Mouse (Mus musculus) ovary, postnatal 36 days (tissue): ENCODE results near the gene Pip5k1c.

ENCODE experiments used
- DNase-seq: peaks from one replicate; pipeline ENCODE4 v3.0.0; 2022; ENCODE audit warnings: low spot score, mixed read lengths

Gene Pip5k1c

DNA sequence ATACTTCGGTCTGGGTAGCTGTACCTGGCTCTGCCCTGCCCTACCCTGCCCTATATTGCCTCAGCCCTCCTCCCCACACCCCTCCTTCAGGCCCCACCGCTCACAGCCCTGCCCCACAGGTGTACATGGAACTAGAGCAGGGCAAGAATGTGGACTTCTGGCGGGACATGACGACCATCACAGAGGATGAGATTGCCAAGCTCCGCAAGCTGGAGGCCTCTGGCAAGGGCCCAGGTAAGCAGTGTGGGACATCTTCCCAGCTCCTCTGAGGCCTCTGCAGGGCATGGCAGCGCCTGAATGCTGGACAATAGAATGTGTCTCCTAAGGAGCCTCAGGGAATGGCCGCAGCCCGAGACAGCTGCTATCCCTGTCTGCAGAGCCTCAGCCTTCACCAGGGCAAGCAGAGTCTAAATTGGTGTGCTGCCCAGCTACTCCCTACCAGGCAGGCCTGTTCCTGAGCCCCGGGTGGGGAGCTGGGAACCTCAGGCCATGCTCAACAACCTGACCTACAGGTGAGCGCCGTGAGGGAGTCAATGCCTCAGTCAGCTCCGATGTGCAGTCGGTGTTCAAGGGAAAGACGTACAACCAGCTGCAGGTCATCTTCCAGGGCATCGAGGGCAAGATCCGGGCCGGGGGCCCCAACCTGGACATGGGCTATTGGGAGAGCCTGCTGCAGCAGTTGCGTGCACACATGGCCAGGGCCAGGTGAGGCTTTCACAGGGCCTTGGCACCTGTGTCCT lies 31.2 kb downstream of the Pip5k1c start:
- no peak for DNase-seq

- no peak for DNase-seq
These were observed 32.4 kb downstream of the Pip5k1c start for GRCm38 (mm10) chr10:81325176-81325575.

DNA sequence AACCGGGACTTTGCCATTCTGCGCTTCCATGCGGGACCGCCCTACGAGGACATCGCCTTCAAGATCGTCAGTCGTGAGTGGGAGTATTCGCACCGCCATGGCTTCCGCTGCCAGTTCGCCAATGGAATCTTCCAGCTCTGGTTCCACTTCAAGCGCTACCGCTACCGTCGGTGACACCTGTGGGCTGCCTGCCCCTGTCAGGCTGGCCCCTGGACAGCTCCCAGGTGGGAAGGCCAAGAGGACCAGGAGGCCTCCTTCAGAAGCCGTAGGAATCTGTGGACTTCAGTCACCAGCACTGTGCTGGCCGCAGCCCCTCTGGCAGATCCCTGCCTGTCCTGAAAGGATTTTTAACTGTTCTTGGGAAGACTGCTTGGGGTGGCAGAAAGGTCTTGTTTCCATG lies 33.0 kb downstream of the Pip5k1c start:
- DNase-seq, result no peak

DNA sequence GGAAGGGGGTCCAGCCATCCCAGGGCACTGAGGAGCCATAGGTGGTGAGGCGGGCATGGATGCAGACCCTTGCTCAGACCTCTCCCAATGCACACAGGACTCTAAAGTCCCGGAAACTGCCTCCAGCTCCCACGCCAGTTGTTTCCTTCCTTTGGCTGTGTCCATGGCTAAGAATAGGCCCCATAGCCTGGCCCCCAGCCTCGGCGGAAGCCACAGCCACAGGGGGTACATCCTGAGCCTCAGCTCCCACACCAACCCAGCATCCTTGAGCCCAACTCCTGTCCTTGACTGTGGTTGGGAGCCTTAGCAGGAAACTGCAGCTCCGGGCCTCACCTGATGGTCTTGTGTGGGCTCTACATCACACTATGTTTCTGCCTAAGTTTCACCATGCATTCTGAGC lies 34.1 kb downstream of the Pip5k1c start:
- no peak for DNase-seq

- no peak for DNase-seq
These were observed 35.2 kb downstream of the Pip5k1c start for GRCm38 (mm10) chr10:81327959-81328358.

DNA sequence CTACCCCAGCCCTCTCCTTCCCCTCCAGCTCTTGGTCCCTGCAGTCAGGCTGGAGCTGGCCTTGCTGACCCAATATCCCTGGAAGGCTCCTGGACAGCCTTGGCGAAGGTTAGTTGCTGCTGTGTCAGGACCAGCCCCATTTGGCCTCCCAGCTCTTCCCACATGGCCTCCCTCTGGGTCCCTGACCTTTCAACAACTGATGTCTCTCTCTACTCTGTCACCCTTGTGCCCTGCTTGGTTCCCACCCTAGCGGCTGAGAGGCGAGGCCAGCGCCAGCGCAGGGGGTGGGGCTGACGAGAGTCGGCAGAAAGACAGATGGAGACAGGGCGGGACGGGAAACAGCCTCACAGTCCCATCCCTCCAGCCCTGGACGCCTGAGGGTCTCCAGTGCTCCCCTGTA lies 35.6 kb downstream of the Pip5k1c start, which contains the start of gene Tbxa2r:
TSS of gene Tbxa2r (plus strand) at position 346 of the 400 bp plus-strand sequence.
- DNase-seq, result peak; percentile 50

GRCm38 (mm10) chr10:81329194-81329975 lies 36.6 kb downstream of the Pip5k1c start:
- no peak for DNase-seq

DNA sequence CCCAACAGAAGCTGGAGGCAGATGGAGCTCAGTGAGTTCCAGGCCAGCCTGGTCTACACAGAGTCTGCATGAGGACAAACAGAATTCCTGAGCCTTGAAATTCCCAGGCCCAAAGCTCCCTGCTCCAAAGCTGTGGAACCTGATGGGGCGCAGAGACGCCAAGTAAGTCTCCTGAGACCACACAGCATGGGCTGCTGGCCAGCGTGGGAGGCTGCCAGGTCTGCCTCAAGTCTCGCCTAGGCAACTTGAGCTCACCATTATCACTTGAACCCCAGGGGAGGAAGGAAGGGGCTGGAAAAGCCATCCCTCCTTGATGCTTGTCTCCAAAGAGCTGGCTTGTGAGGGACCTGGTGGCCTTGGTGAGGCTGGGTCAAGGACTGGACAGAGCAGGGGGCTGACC lies 37.2 kb downstream of the Pip5k1c start:
- DNase-seq, result no peak

- DNase-seq, result no peak
These were observed 39.5 kb downstream of the Pip5k1c start for GRCm38 (mm10) chr10:81332277-81332676.

GRCm38 (mm10) chr10:81334324-81334723 lies 41.6 kb downstream of the Pip5k1c start:
- no peak for DNase-seq

DNA sequence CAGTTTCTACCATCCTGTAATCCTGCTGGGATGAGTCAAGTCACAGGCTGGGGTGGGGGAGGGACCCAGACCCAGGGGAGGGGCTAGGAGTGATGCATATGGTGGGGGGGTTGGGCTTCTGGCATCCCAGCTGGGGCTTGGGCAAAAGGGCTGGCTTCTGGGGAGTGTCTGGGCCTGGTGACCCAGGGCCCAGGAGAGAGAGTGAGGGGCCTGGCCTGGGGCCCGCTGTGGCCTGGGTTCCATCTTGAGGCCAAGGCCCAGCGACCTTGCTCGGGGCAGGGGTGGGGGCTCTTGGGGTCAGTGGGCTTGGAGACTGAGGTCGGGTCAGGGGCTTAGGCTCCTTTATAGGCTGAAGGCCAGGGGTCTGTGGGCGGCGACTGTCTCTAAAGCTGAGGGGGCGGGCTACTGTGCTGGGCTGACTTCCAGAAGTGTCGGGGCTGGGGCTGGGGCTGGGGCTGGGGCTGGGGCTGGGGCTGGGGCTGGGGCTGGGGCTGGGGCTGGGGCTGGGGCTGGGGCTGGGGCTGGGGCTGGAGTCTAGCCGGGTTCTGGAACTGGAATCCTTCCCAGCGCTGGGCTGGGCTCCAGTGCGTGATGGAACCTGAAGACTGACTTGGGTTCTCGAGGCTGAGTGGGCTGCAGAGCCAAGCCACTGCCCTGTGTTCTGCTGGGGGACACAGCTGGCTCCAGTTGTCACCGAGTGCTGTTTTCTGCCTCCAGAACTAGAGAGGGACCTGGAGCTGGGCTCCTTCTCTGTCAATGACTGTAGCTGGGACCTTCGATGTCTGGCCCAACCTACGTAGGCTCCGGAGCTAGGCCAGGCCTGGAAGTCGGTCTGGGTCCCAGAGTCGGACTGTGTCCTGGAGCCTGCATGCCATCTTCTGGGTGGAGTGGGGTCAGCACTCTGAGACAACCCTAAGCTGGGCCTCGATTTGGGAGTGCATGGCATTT lies 42.9 kb downstream of the Pip5k1c start:
- no peak for DNase-seq

GRCm38 (mm10) chr10:81336558-81336957 lies 43.8 kb downstream of the Pip5k1c start:
- no peak for DNase-seq

DNA sequence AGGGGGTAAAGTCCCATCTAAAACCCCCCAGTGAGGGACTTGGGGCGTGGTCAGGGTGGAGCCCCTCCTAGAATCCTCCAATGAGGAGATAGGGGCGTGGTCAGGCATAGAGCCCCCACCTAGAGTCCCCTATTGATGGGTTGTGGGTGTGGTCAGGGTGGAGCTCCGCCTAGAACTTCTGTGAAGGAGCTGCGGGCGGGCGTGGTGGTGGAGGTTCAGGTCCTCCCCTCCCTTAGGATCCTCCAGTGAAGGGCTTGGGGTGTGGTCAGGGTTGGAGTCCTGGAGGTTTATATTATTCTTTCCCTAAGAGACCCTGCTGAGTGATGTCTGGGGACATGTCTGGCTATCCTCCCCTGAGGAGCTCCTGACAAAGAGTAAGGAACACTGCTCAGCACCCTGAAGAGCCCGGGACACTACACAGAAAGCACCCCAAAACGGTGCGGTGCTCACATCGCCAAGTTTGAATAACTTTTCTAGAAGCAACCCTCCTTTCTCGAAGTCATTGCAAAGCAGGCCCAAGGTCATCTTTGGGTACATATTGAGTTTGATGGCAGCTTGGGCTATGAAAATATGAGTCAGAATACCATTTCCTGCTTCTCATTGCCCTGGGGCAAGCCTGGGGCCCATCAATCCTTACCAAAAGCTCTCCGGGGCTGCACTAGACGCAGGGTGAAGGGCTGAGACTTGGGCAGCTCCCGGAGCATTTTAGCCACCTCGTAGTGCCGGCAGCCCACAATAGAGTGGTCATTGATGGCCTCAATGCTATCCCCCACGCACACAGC lies 48.0 kb downstream of the Pip5k1c start:
- DNase-seq, result no peak

- DNase-seq, result peak; percentile 67
These were observed 48.7 kb downstream of the Pip5k1c start for GRCm38 (mm10) chr10:81341333-81341949.

DNA sequence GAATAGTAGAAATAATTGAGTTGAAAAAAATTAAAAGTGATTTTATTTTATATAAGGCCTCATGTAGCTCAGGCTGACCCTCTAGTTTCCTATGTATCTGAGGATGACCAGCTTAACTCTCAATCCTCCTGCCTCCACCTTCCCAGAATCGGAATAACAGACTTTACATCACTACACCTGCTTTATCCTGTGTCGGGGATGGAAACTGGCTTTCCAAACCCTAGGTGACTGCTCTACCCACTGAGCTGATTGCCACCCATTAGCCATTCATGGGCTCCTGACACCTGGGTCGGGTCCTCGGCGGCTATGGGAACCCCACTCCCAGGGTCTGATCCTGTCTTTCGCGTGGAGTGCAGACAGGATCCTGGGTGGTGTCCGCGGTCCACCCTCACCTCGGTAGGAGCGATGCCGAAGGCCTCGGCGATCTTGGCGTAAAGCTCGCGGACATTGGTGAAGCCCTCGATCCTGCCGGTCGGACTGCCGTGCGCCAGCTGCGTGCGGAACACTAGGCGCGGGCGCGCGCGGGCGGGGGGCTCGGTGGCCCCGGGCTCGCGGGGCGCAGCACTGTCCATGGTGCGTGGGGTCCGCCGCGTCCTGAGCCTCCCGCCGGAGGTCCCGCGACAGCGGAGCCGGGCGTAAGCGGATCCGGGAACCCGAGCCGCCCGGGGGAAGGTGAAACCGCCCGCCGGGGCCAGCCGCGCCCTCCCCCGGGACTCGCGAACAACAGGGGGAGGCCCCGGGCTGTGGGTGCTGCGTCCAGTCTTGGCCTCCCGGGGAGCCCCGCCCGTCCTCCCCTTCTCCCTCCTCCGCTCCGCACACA lies 50.1 kb downstream of the Pip5k1c start, which contains the start of gene Gipc3:
TSS of gene Gipc3 (minus strand) at position 581 of the 820 bp plus-strand sequence.
- DNase-seq, result peak; percentile 52

GRCm38 (mm10) chr10:81344421-81345161 lies 51.8 kb downstream of the Pip5k1c start:
- DNase-seq, result peak; percentile 51

DNA sequence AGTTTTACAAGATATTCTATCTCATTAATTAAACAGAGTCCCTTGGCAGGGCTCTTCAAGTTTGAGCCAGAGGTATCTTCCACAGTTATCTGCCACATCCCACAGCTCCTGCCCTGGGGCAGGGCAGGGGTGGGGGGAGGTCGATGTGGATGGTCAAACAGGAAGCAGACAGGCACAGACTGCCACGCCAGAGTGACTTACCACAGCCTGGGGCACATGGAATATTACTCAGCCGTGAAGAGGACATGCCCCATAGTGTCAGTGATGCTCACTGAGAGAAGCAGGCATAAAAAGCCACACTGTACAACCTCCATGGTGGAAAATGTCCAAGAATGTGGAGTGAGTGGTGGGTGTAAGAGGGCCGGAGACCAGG lies 52.4 kb downstream of the Pip5k1c start:
- DNase-seq, result no peak

GRCm38 (mm10) chr10:81346453-81347067 lies 53.8 kb downstream of the Pip5k1c start:
- peak; percentile 67 for DNase-seq

DNA sequence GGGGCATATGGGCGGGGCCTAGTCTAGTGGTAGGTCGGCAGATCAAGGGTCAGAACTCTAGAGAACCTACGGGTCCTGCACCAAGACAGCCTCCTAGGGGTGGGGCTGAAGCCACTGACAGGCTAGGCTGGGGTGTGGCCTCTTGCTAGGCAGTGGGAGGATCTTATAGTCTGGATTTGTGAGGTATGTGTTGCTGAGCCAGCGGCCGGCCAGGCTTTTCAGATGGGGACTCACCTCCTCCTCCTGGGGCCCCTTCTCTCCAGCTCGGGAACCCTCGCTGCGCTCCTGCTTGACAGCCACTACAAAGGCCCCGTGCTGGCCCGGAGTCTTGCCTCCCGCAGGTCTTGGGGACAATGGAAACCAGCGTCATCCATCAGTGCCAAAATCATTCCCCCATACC lies 56.4 kb downstream of the Pip5k1c start:
- DNase-seq, result no peak
